Comparison of ENCODE assay signal across 21 mouse cellular contexts in genomic region chr4:139947341-139947740, GRCm38 (mm10). TPM values are rescaled to one million over a fixed set of nuclear protein-coding genes. Genes with fewer than 3 reads are reported as not detected.
A peak's percentile ranks its signal among the peaks of the same experiment; 100 is the strongest.
DNase-seq lines count a peak whose midpoint lies in the region; ATAC-seq and TF ChIP-seq lines count a peak whose summit lies in the region.
"Had no signal": no experiment of that assay in that cellular context is flagged by ENCODE, and none has a peak within 500 bp of the region (broad histone marks: within the 10 kb centered on the region; RNA-seq: fewer than 3 reads in every experiment).

No protein-coding gene starts in this region.

- no peak overlapping the region for H3K27ac ChIP-seq in heart, adult 2 months
- H3K27ac ChIP-seq in liver, adult 2 months (replicated peaks; ENCODE audit: insufficient read depth, low read depth, low read length): no peak overlapping the region
- no peak overlapping the region for H3K27ac ChIP-seq in liver, embryonic 12.5 days
- no peak overlapping the region for H3K27ac ChIP-seq in midbrain, embryonic 13.5 days
- H3K27ac ChIP-seq: embryonic facial prominence, embryonic 15.5 days; lung, embryonic 15.5 days; neural tube, embryonic 12.5 days had no signal

- no peak for TF ChIP-seq EP300 in heart, adult 2 months (IDR thresholded peaks at IDR 0.05; ENCODE audit: insufficient read depth, low read depth, low read length)

- TF ChIP-seq CTCF in heart, adult 2 months (IDR thresholded peaks at IDR 0.05): peak; percentile 36
- TF ChIP-seq CTCF in liver, adult 2 months (IDR thresholded peaks at IDR 0.05; ENCODE audit: low read depth, low read length): peak; percentile 25; the same call in 1 of the 2 replicates

- H3K79me2 ChIP-seq in heart, adult 2 months (replicated peaks; ENCODE audit: control insufficient read depth, insufficient read depth, low read length): no peaks in the 10 kb centered on the region
- no peaks in the 10 kb centered on the region for H3K79me2 ChIP-seq in liver, adult 2 months (ENCODE audit: control insufficient read depth, insufficient read depth, low read length)

- no peak for TF ChIP-seq POLR2A in heart, adult 2 months (IDR thresholded peaks at IDR 0.05; ENCODE audit: insufficient read depth, low read depth, low read length)
- no peak for TF ChIP-seq POLR2A in liver, adult 2 months (IDR thresholded peaks at IDR 0.05; ENCODE audit: extremely low read depth, insufficient read depth, low read length)

- intact Hi-C loops in heart, adult 2 months (cut with DNase I): no loop called here
- intact Hi-C loops in heart, postnatal 36 days (cut with DNase I): no loop called here

- DNase-seq in heart, adult 2 months: no peak
- no peak for DNase-seq in heart, postnatal 36 days
- no peak for DNase-seq in liver, adult 2 months (ENCODE audit: extremely low read depth, low read depth, low spot score)
- peak; percentile 28 for DNase-seq in thymus, postnatal 4 days
- DNase-seq in thymus, adult 18-20 months: no peak
- DNase-seq: cerebellum, adult 9-11 months; embryo, embryonic 11 days; kidney, adult 9 months; layer of hippocampus, postnatal 36 days; thymus, postnatal 14 days had no signal

- no peak overlapping the region for H3K4me2 ChIP-seq in liver, embryonic 12.5 days
- no peak overlapping the region for H3K4me2 ChIP-seq in midbrain, embryonic 13.5 days (replicated peaks)
- H3K4me2 ChIP-seq: embryonic facial prominence, embryonic 15.5 days; heart, embryonic 12.5 days; lung, embryonic 15.5 days; neural tube, embryonic 12.5 days had no signal

- peaks cover 3% of the 10 kb centered on the region; the same call in 1 of the 2 replicates for H3K9me3 ChIP-seq in liver, embryonic 12.5 days (replicated peaks)
- H3K9me3 ChIP-seq in midbrain, embryonic 13.5 days: peaks cover 3% of the 10 kb centered on the region; the same call in 1 of the 2 replicates
- H3K9me3 ChIP-seq: embryonic facial prominence, embryonic 15.5 days; lung, embryonic 15.5 days; neural tube, embryonic 12.5 days had no signal

- ATAC-seq in liver, embryonic 12.5 days: no peak
- no peak for ATAC-seq in midbrain, embryonic 13.5 days
- ATAC-seq: hindbrain, embryonic 16.5 days; Patski had no signal

- H3K27me3 ChIP-seq in heart, adult 2 months (ENCODE audit: control insufficient read depth, insufficient read depth, low read length): peaks cover 2% of the 10 kb centered on the region; the same call in 1 of the 2 replicates
- no peaks in the 10 kb centered on the region for H3K27me3 ChIP-seq in liver, adult 2 months (ENCODE audit: control insufficient read depth, insufficient read depth, low read length)
- no peaks in the 10 kb centered on the region; the same call in 1 of the 2 replicates for H3K27me3 ChIP-seq in liver, embryonic 12.5 days (replicated peaks)
- 0 out of 2 replicates have a peak, but pooled peaks cover 4% of the 10 kb centered on the region for H3K27me3 ChIP-seq in midbrain, embryonic 13.5 days
- H3K27me3 ChIP-seq: CH12.LX; embryonic facial prominence, embryonic 15.5 days; lung, embryonic 15.5 days; neural tube, embryonic 12.5 days; Patski had no signal

- H3K36me3 ChIP-seq in heart, adult 2 months (ENCODE audit: control insufficient read depth, insufficient read depth, low read length): no peaks in the 10 kb centered on the region
- H3K36me3 ChIP-seq in liver, adult 2 months (ENCODE audit: control insufficient read depth, insufficient read depth, low read length): no peaks in the 10 kb centered on the region
- H3K36me3 ChIP-seq in liver, embryonic 12.5 days: no peaks in the 10 kb centered on the region
- no peaks in the 10 kb centered on the region for H3K36me3 ChIP-seq in midbrain, embryonic 13.5 days
- H3K36me3 ChIP-seq: embryonic facial prominence, embryonic 15.5 days; heart, embryonic 12.5 days; lung, embryonic 15.5 days; neural tube, embryonic 12.5 days had no signal

- WGBS in heart, adult 2 months: 89% methylated on average over 2 of the region's 2 CpGs
- WGBS in liver, adult 2 months: 96% methylated on average over 2 of the region's 2 CpGs
- 79% methylated on average over 2 of the region's 2 CpGs for WGBS in liver, embryonic 12.5 days (ENCODE audit: insufficient replicate concordance)
- 94% methylated on average over 2 of the region's 2 CpGs for WGBS in midbrain, embryonic 13.5 days

- no peaks in the 10 kb centered on the region for H3K4me1 ChIP-seq in heart, adult 2 months (ENCODE audit: control insufficient read depth, insufficient read depth, low read length)
- H3K4me1 ChIP-seq in liver, adult 2 months (ENCODE audit: control insufficient read depth, insufficient read depth, low read length): peaks cover 4% of the 10 kb centered on the region
- no peaks in the 10 kb centered on the region for H3K4me1 ChIP-seq in liver, embryonic 12.5 days
- H3K4me1 ChIP-seq in midbrain, embryonic 13.5 days (replicated peaks): peaks cover 16% of the 10 kb centered on the region

- H3K9ac ChIP-seq in heart, adult 2 months (ENCODE audit: low read depth, low read length): no peak overlapping the region
- no peak overlapping the region for H3K9ac ChIP-seq in liver, adult 2 months (ENCODE audit: low read depth, low read length)
- no peak overlapping the region for H3K9ac ChIP-seq in liver, embryonic 12.5 days
- no peak overlapping the region for H3K9ac ChIP-seq in midbrain, embryonic 13.5 days (replicated peaks)
- H3K9ac ChIP-seq: embryonic facial prominence, embryonic 15.5 days; heart, embryonic 12.5 days; lung, embryonic 15.5 days; neural tube, embryonic 12.5 days had no signal

- no peak overlapping the region for H3K4me3 ChIP-seq in heart, adult 2 months
- H3K4me3 ChIP-seq in liver, adult 2 months (ENCODE audit: insufficient read depth, low read depth, low read length): no peak overlapping the region
- no peak overlapping the region for H3K4me3 ChIP-seq in liver, embryonic 12.5 days
- no peak overlapping the region for H3K4me3 ChIP-seq in midbrain, embryonic 13.5 days (replicated peaks)
- H3K4me3 ChIP-seq: embryonic facial prominence, embryonic 15.5 days; heart, embryonic 12.5 days; lung, embryonic 15.5 days; neural tube, embryonic 12.5 days had no signal

RNA-seq across cellular contexts. Expression of gene Klhdc7a, which starts 20.5 kb away (rescaled TPM):
- total RNA-seq in heart, adult 2 months (2021): 1 to 10 TPM; 1.4 to 1.7 TPM
- polyA plus RNA-seq in heart, adult 2 months (2012; rRNA removed): 2.3 and 4.7 TPM in 2 replicates
- total RNA-seq in heart, postnatal 36 days (2021): 1 to 10 TPM in 1 of 2 experiments, under 1 TPM in 1; 0.95 to 1.7 TPM
- total RNA-seq in liver, adult 2 months (2014; rRNA removed): 5.2 and 6.8 TPM in 2 replicates
- polyA plus RNA-seq in liver, adult 2 months (2012; rRNA removed): 4.4 and 7.8 TPM in 2 replicates
- polyA plus RNA-seq in liver, embryonic 12.5 days (2016; fragmentation: Nextera tagmentation; extraction: Ambion mirVana): 0.06 and 0.10 TPM in 2 replicates
- 0.46 and 0.58 TPM in 2 replicates for polyA plus RNA-seq in midbrain, embryonic 13.5 days (2015; fragmentation: Nextera tagmentation; extraction: Ambion mirVana)
- total RNA-seq: CH12.LX; megakaryocyte-erythroid progenitor cell, adult 5-6 weeks; monocyte, adult 5-6 weeks had no signal
- polyA plus RNA-seq: neural tube, embryonic 12.5 days had no signal
